Mouse (Mus musculus) liver, embryonic 11.5 days (tissue): ENCODE results near the gene Xrra1. TPM values are rescaled to one million over a fixed set of nuclear protein-coding genes. Genes with fewer than 3 reads are reported as not detected.

Experiments
- ATAC-seq: fragments of 200-750 bp; cut with Nextera tagmentation; replicated peaks from 2 replicates; pipeline ENCODE4 v1.8.0; 2017; ENCODE audit warnings: moderate number of reproducible peaks, mild to moderate bottlenecking, moderate TSS enrichment, moderate library complexity; ENCODE audit not compliant: low FRiP score
- DNase-seq: peaks from one replicate; pipeline ENCODE4 v3.0.0-alpha.2; 2017; ENCODE audit warnings: low spot score
- H3K27ac ChIP-seq: fragments of 300-500 bp; sonication (generic); 2 replicates; pipeline ENCODE4 v1.5.1; 2014; ENCODE audit warnings: mild to moderate bottlenecking, low read depth, low read length, control low read depth
- H3K27me3 ChIP-seq: fragments of 300-500 bp; sonication (generic); replicated peaks from 2 replicates; pipeline ENCODE4 v1.6.1; 2014; ENCODE audit warnings: low read length, mixed read lengths; ENCODE audit not compliant: control insufficient read depth, insufficient read depth
- H3K36me3 ChIP-seq: fragments of 300-500 bp; sonication (generic); 2 replicates; pipeline ENCODE4 v1.6.1; 2014; ENCODE audit warnings: mild to moderate bottlenecking, low read length, moderate library complexity, mixed read lengths; ENCODE audit not compliant: control insufficient read depth, insufficient read depth
- H3K4me1 ChIP-seq: fragments of 300-500 bp; sonication (generic); replicated peaks from 2 replicates; pipeline ENCODE4 v1.6.1; 2014; ENCODE audit warnings: low read length, mixed read lengths; ENCODE audit not compliant: control insufficient read depth, insufficient read depth
- H3K4me2 ChIP-seq: fragments of 300-500 bp; sonication (generic); 2 replicates; pipeline ENCODE4 v1.6.1; 2014; ENCODE audit warnings: mild to moderate bottlenecking, control low read depth, moderate library complexity
- H3K4me3 ChIP-seq: fragments of 300-500 bp; sonication (generic); 2 replicates; pipeline ENCODE4 v1.5.1; 2014; ENCODE audit warnings: low read depth, low read length, control low read depth
- H3K9ac ChIP-seq: fragments of 300-500 bp; sonication (generic); 2 replicates; pipeline ENCODE4 v1.6.1; 2014; ENCODE audit warnings: low read depth, low read length, control low read depth
- H3K9me3 ChIP-seq: fragments of 300-500 bp; sonication (generic); 2 replicates; pipeline ENCODE4 v1.6.1; 2016; ENCODE audit warnings: low read length, inconsistent platforms, mixed read lengths; ENCODE audit not compliant: control insufficient read depth
- WGBS: fragments of 180-500 bp; shearing (Covaris S2); extraction: QIAGEN DNeasy Blood & Tissue Kit; methylation state at CpG from one replicate; pipeline ENCODE4 v1.1.7; 2014; 5-methylcytosine and 5-hydroxymethylcytosine counted together
- polyA plus RNA-seq: library from polyadenylated mRNA; unstranded; fragments of >200 nt; fragmentation: Nextera tagmentation; extraction: Ambion mirVana; gene quantifications from 2 replicates; pipeline ENCODE4 v1.2.1, GENCODE M21; 2014

The Xrra1 gene
- polyA plus RNA-seq, 1 experiment from 2014 or later, result 0.10 TPM

- Histone ChIP-seq H3K27me3 (peaks cover 29% of the 10 kb centered on the region), H3K4me1 (peaks cover 5% of the 10 kb centered on the region; the same call in 1 of the 2 replicates), H3K4me2 (no peak overlapping the region), H3K9me3 (no peaks in the 10 kb centered on the region), H3K9ac (no peak overlapping the region), H3K4me3 (no peak overlapping the region), H3K27ac (no peak overlapping the region), H3K36me3 (no peaks in the 10 kb centered on the region)
- 46% methylated on average over 2 of the region's 2 CpGs for WGBS
- ATAC-seq, result no peak
- no peak for DNase-seq
Measured at GRCm38 (mm10) chr7:99915511-99915910, 56.6 kb downstream of the Xrra1 start.

DNA sequence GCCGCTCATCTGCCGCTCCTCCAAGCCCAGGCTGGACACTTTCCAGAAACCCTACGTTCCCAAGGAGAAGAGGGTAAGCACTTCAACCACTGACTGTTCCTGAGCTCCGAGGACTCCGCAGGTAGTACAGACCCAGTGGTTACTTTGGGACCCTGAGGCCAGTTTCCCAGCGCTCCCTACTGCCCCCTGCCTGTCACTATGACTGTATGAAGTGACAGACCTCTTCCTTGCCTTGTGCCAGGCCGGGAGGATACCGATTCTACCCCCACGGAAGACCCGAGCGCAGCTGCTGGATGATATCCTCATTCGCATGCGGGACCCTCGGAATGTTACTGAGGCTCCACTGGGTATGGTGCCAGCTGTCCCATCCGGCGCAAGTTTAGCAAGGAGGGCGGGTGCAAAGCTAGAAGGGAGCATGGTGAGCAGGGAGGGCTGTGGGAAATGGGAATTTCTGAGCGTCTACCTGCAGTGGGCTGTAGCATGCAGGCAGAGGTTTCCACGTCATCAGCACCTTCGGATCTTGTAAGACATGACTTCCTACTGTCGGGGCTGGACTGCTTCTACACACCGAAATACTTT, 57.9 kb downstream of the Xrra1 start:
- H3K27ac ChIP-seq, result no peak overlapping the region
- 0 out of 2 replicates have a peak, but pooled peaks have one; percentile 45 for ATAC-seq
- WGBS, result 9% methylated on average over 22 of the region's 22 CpGs
- no peaks in the 10 kb centered on the region for H3K9me3 ChIP-seq
- peaks cover 5% of the 10 kb centered on the region; the same call in 1 of the 2 replicates for H3K4me1 ChIP-seq
- H3K27me3 ChIP-seq, result peaks cover 29% of the 10 kb centered on the region
- H3K36me3 ChIP-seq, result no peaks in the 10 kb centered on the region
- peak overlapping the region; percentile 76 for H3K4me2 ChIP-seq
- peak; percentile 50 for DNase-seq
- H3K9ac ChIP-seq, result 0 out of 2 replicates have a peak overlapping the region, but pooled peaks have one; percentile 35
- peak overlapping the region; percentile 40 for H3K4me3 ChIP-seq

DNA sequence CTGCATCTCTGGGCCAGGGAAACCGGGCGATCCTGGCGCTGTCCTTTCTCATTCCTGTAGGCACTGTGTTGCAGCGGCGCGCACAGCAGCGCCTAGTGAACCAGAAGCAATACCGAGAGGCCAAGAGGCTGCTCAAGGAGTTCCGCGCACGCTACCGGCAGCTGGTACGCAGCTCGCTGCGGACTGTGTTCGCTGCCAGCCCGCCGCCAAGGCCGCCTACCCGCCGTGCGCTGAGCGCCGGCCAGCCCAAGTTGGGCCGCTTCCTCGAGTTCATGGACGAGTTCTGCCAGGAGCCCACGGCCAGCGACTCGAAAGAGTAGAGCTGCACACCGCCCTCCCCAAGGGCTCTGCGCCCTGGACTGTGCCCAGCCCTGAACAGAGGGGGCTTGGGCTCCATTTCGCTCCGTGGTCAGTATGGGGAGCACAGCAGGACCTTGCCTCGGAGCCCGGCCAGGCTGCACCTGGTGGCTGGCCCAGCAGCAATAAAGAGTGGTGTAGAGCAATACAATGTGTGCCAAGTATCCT, 58.5 kb downstream of the Xrra1 start:
- H3K36me3 ChIP-seq, result no peaks in the 10 kb centered on the region
- WGBS, result 2% methylated on average over 36 of the region's 36 CpGs
- peak overlapping the region; percentile 40 for H3K4me3 ChIP-seq
- H3K9ac ChIP-seq, result 0 out of 2 replicates have a peak overlapping the region, but pooled peaks have one; percentile 35
- peaks cover 5% of the 10 kb centered on the region; the same call in 1 of the 2 replicates for H3K4me1 ChIP-seq
- 0 out of 2 replicates have a peak, but pooled peaks have one; percentile 20 for ATAC-seq
- H3K4me2 ChIP-seq, result peak overlapping the region; percentile 76
- no peaks in the 10 kb centered on the region for H3K9me3 ChIP-seq
- DNase-seq, result peak; percentile 47
- H3K27ac ChIP-seq, result no peak overlapping the region
- peaks cover 29% of the 10 kb centered on the region for H3K27me3 ChIP-seq

- Histone ChIP-seq H3K27me3 (peaks cover 29% of the 10 kb centered on the region), H3K9ac (no peak overlapping the region), H3K4me1 (peaks cover 5% of the 10 kb centered on the region; the same call in 1 of the 2 replicates), H3K36me3 (peaks cover 3% of the 10 kb centered on the region; the same call in 1 of the 2 replicates), H3K4me3 (no peak overlapping the region), H3K4me2 (no peak overlapping the region), H3K27ac (no peak overlapping the region), H3K9me3 (no peaks in the 10 kb centered on the region)
- ATAC-seq (no peak), DNase-seq (no peak)
- 84% methylated on average over 2 of the region's 2 CpGs for WGBS
Measured at GRCm38 (mm10) chr7:99919164-99919563, 60.2 kb downstream of the Xrra1 start.

DNA sequence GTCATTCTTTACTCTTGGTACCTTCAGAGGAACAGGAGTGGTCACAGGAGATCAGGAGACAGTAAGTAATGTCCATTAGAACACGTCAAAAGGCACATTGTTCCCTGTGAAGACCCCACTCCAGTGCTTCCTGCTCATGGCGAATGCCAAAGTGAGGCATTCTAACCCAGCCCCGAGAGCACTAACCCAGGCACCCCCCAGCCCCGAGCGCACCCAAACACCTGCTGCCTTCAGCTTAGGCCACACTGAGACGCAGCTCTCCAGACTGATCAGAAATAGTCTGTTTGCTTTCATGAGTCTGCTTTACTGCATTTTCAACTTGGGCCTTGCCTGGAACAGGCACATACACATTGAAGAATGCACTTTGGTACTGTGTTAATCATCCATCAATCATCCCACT, 61.1 kb downstream of the Xrra1 start:
- Histone ChIP-seq H3K9ac (no peak overlapping the region), H3K4me3 (no peak overlapping the region), H3K9me3 (no peaks in the 10 kb centered on the region), H3K27ac (no peak overlapping the region), H3K4me1 (peaks cover 5% of the 10 kb centered on the region; the same call in 1 of the 2 replicates), H3K36me3 (peaks cover 9% of the 10 kb centered on the region; the same call in 1 of the 2 replicates), H3K27me3 (peaks cover 29% of the 10 kb centered on the region), H3K4me2 (no peak overlapping the region)
- DNase-seq (no peak), ATAC-seq (no peak)
- WGBS, result 88% methylated on average over 6 of the region's 6 CpGs

- H3K4me2 ChIP-seq, result no peak overlapping the region
- H3K9ac ChIP-seq, result no peak overlapping the region
- H3K4me1 ChIP-seq, result peaks cover 5% of the 10 kb centered on the region; the same call in 1 of the 2 replicates
- ATAC-seq, result no peak
- no peak overlapping the region for H3K4me3 ChIP-seq
- no peaks in the 10 kb centered on the region for H3K9me3 ChIP-seq
- WGBS, result 56% methylated on average over 2 of the region's 2 CpGs
- H3K27ac ChIP-seq, result no peak overlapping the region
- H3K36me3 ChIP-seq, result peaks cover 10% of the 10 kb centered on the region; the same call in 1 of the 2 replicates
- peaks cover 28% of the 10 kb centered on the region for H3K27me3 ChIP-seq
- no peak for DNase-seq
Measured at GRCm38 (mm10) chr7:99920416-99920815, 61.5 kb downstream of the Xrra1 start.

DNA sequence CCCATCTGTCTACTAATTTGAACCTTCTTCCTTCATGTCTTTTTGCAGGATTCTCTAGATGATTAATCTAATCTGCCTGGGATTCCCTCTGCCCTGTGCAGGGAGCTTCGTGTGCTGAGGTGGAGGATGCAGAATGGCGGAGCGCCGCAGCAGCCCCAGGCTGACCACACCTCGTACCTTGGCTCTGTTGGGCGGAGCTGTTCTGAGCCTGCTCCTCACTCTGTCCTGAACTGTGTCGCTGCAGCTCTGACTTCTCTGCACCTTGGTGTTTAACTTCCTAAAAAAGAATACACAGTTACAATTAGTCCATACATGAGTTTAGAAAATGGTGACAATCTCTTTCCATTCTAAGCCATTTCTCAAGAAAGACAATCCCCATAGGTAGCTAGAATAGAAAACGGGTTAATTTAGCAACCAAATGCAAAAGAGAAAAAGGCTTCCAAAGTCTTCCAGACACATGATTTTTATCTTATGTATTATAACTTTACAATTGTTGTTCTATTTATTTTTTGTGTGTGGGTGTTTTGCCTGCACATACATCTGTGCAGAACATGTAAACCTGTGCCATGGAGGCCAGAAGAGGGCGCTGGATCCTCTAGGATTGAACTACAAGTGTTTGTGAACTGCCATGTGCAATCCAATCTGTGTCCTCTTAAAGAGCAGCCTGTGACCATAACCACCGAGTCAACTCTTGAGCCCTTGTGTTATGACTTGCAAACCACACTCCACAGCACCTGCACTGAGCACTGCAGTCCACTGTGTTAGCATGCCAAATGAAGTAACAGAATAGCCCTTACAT, 68.2 kb downstream of the Xrra1 start:
- no peaks in the 10 kb centered on the region for H3K27me3 ChIP-seq
- no peak overlapping the region for H3K27ac ChIP-seq
- H3K9me3 ChIP-seq, result no peaks in the 10 kb centered on the region
- H3K4me3 ChIP-seq, result no peak overlapping the region
- no peak for ATAC-seq
- DNase-seq, result no peak
- 77% methylated on average over 10 of the region's 10 CpGs for WGBS
- H3K4me1 ChIP-seq, result no peaks in the 10 kb centered on the region
- peaks cover 20% of the 10 kb centered on the region; the same call in 1 of the 2 replicates for H3K36me3 ChIP-seq
- no peak overlapping the region for H3K9ac ChIP-seq
- no peak overlapping the region for H3K4me2 ChIP-seq

DNA sequence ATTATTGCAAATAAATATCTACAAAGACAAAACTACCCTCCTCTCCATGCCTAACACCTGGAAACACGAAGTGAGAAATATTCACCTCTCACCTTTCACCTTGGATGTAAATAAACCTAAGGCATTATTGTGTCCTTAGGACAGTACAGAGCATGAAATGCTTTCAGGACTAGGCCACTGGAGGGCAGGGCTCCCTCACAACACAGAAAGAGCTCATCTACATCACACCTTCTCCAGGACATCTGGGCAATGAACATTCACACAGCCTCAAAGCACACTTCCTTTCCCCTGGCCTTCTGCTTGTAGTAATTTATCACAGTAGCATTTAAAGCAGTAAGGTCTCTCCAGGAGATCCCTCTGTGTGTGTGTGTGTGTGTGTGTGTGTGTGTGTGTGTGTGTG, 76.8 kb downstream of the Xrra1 start:
- Histone ChIP-seq H3K36me3 (peaks cover 21% of the 10 kb centered on the region), H3K9me3 (no peaks in the 10 kb centered on the region), H3K27me3 (no peaks in the 10 kb centered on the region), H3K4me2 (no peak overlapping the region), H3K4me3 (no peak overlapping the region), H3K4me1 (no peaks in the 10 kb centered on the region), H3K9ac (no peak overlapping the region), H3K27ac (no peak overlapping the region)
- 77% methylated on average over 1 of the region's 1 CpGs for WGBS
- DNase-seq (no peak), ATAC-seq (no peak)
